16 mouse cellular contexts compared by ENCODE assay signal in the genomic region with DNA sequence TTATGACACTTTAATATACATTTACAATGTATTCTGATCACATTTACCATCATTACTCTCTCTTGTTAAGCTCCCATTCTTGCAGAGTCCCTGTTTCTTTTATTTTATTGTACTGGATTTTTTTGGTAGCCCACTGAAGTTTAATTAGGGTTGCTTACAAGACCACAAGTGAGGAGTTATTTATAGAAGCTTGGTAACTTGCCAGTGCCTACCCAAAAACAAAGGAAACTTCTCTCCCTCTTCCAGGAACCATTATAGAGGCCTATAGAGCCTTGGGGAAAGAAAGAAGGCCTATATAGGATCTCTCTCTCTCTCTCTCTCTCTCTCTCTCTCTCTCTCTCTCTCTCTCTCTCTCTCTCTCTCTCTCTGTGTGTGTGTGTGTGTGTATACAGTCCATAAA.
"Had no signal": no experiment of that assay in that cellular context is flagged by ENCODE, and none has a peak within 500 bp of the region (broad histone marks: within the 10 kb centered on the region; RNA-seq: fewer than 3 reads in every experiment).

No protein-coding gene starts in this region.

- H3K4me1 ChIP-seq: midbrain, embryonic 15.5 days; neural tube, embryonic 12.5 days; stomach, embryonic 15.5 days had no signal

- H3K4me2 ChIP-seq: lung, embryonic 14.5 days; midbrain, embryonic 11.5 days; midbrain, embryonic 13.5 days; midbrain, embryonic 15.5 days; neural tube, embryonic 12.5 days; stomach, embryonic 15.5 days had no signal

- H3K9me3 ChIP-seq: megakaryocyte, embryonic 14.5 days; midbrain, embryonic 13.5 days; midbrain, embryonic 15.5 days; neural tube, embryonic 12.5 days; stomach, embryonic 15.5 days had no signal

- H3K36me3 ChIP-seq: midbrain, embryonic 13.5 days; midbrain, embryonic 15.5 days; neural tube, embryonic 12.5 days; stomach, embryonic 15.5 days had no signal

- ATAC-seq: midbrain, embryonic 13.5 days; midbrain, embryonic 15.5 days had no signal

- H3K27ac ChIP-seq: macrophage; midbrain, embryonic 13.5 days; midbrain, embryonic 15.5 days; neural tube, embryonic 12.5 days; stomach, embryonic 15.5 days; stomach, postnatal 0 days had no signal

- DNase-seq: lung, adult 18-20 months; lung, embryonic 14.5 days; lung, postnatal 14 days; lung, postnatal 36 days; right cerebral cortex, postnatal 14 days; thymus, adult 2 months; thymus, postnatal 25 days; thymus, postnatal 4 days had no signal

- H3K9ac ChIP-seq: lung, embryonic 14.5 days; midbrain, embryonic 13.5 days; midbrain, embryonic 15.5 days; neural tube, embryonic 12.5 days; stomach, embryonic 15.5 days had no signal

- H3K4me3 ChIP-seq: megakaryocyte, embryonic 14.5 days; midbrain, embryonic 13.5 days; midbrain, embryonic 15.5 days; neural tube, embryonic 12.5 days; stomach, embryonic 15.5 days had no signal

- H3K27me3 ChIP-seq: megakaryocyte, embryonic 14.5 days; midbrain, embryonic 13.5 days; midbrain, embryonic 15.5 days; neural tube, embryonic 12.5 days; stomach, embryonic 15.5 days had no signal
